Mouse (Mus musculus): Measurements from ENCODE around the gene Pgpep1l.
"Not testable (repeated sequence)": the region's sequence is repeated elsewhere in the genome, so short reads cannot be mapped to it uniquely, and the experiment has no call there.

The Pgpep1l gene

GRCm38 (mm10) chr7:68282304-68283132, 18.5 kb upstream of the Pgpep1l start:
- no peak for DNase-seq (ENCODE audit: low spot score in 2 of 2)

- DNase-seq (ENCODE audit: low spot score in 2 of 2), result no peak
Measured at GRCm38 (mm10) chr7:68281341-68281740, 17.3 kb upstream of the Pgpep1l start.

- no peak for DNase-seq (ENCODE audit: low spot score in 2 of 2)
Measured at GRCm38 (mm10) chr7:68280352-68280869, 16.4 kb upstream of the Pgpep1l start.

- DNase-seq (ENCODE audit: low spot score in 2 of 2), result no peak
Measured at GRCm38 (mm10) chr7:68279481-68279880, 15.4 kb upstream of the Pgpep1l start.

GRCm38 (mm10) chr7:68278908-68279307, 14.9 kb upstream of the Pgpep1l start:
- DNase-seq (ENCODE audit: low spot score in 2 of 2), result no peak

GRCm38 (mm10) chr7:68278385-68278784, 14.4 kb upstream of the Pgpep1l start:
- no peak for DNase-seq (ENCODE audit: low spot score in 2 of 2)

GRCm38 (mm10) chr7:68277897-68278270, 13.9 kb upstream of the Pgpep1l start:
- no peak for DNase-seq (ENCODE audit: low spot score in 2 of 2)

GRCm38 (mm10) chr7:68277054-68277896, 13.2 kb upstream of the Pgpep1l start:
- no peak for DNase-seq (ENCODE audit: low spot score in 2 of 2)

DNA sequence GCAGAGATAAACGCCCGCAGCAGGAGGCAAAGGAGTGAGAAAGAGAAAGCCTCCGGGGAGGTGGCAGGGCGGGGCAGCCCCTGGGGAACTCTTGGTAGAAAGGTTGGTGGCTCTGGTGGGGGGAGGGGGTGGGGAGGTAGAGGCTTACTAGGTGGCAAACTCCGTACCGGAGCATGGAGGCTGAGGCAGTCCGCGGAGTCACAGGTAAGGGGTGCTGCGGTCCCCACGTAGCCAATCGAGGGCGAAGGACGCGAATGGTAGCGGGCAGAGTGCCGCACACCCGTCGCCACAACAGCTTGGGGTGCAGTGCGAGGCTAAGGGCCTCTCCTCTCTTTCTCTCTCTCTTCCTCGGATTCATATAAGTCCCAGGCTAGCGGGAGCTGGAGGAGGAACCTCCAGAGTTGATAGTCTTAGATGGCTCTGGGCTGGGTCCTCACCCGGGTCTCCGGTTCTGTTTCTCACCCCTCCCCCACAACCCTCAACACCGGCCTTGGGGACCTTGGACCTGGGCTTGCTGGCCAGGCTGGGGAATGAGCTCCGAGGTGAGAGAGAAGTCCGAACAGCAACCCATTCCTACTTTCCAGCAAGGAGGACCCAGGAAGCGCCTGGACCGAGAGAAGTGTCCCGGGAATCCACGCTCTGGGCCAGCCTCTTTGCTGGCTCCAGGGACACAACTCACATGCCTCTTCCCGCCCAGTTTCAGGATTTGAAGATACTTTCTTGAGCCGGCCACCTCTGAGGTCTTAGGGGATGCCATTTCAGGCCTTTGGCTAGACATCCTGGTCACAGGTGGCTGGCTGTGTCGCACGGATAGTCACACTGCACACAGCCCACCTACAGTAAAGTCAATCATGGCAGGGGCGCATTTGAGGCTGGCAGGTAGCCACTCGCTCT, 12.1 kb upstream of the Pgpep1l start:
- DNase-seq (ENCODE audit: low spot score in 2 of 2), result no peak

GRCm38 (mm10) chr7:68275445-68275837, 11.4 kb upstream of the Pgpep1l start:
- not testable (repeated sequence) for DNase-seq (ENCODE audit: low spot score in 2 of 2)

- no peak for DNase-seq (ENCODE audit: low spot score in 2 of 2)
Measured at GRCm38 (mm10) chr7:68274951-68275350, 10.9 kb upstream of the Pgpep1l start.

DNA sequence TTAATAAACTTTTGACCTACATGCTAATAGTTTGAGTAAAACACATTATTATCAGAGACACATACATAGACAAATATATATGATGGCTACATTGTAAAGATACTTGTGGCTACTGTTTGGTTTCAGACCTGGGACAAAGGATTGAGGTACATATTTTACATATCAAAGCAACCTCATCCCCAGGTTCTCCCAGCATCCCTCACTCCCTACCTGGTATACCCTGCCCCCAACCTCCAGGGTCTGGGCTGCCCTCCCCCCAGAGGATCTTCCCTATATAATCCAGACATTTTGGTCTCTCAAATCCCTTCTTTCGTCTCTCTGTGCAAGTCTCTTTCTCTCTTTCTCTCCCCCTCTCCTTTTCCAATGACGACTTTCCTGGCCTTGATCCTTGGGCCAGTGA, 10.2 kb upstream of the Pgpep1l start:
- no peak for DNase-seq (ENCODE audit: low spot score in 2 of 2)

GRCm38 (mm10) chr7:68273515-68273914, 9.5 kb upstream of the Pgpep1l start, which contains the start of gene Fam169b:
TSS of gene Fam169b (plus strand) at chr7:68273839.
- no peak for DNase-seq (ENCODE audit: low spot score in 2 of 2)

- no peak for DNase-seq (ENCODE audit: low spot score in 2 of 2)
Measured at GRCm38 (mm10) chr7:68272607-68273006, 8.6 kb upstream of the Pgpep1l start.

DNA sequence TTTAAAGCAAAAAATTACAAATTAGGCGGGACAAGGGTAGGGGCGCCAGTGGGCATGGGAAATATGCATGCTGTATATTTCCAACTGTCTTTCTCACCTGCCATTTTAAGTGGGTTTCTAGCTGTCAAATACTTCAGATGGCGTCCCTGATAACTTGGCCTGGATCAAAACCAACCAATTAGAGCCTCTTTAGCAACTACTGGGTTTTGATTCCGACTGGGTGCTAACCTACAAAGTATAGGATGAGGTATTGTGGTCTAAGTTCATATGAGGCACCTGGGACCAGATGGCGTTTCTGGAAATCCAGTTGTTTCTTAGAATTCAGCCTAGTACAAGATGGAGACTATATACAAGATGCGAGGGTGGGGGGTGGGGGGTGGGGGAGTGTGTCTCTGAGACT, 7.8 kb upstream of the Pgpep1l start:
- no peak for DNase-seq (ENCODE audit: low spot score in 2 of 2)

DNA sequence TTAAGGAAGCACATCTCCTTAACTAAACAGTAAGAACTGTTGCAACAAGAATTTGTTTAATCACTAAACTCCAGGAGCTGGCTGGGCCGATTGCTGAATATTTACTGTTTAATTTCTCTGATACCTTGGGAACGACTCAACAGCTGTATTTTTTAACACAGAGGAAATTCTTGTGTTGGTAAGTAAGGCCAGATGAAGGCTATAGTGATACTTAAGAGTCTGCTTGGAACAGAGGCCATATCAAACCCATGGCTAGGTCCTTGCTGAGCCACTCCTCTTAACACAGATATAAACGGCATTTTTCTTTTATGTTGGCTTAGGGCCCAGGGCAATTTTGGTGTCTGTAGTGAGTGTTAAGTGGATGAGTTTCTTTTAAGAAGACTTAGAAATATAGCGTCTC, 6.5 kb upstream of the Pgpep1l start:
- no peak for DNase-seq (ENCODE audit: low spot score in 2 of 2)

- no peak for DNase-seq (ENCODE audit: low spot score in 2 of 2)
Measured at GRCm38 (mm10) chr7:68266691-68267090, 2.7 kb upstream of the Pgpep1l start.

DNA sequence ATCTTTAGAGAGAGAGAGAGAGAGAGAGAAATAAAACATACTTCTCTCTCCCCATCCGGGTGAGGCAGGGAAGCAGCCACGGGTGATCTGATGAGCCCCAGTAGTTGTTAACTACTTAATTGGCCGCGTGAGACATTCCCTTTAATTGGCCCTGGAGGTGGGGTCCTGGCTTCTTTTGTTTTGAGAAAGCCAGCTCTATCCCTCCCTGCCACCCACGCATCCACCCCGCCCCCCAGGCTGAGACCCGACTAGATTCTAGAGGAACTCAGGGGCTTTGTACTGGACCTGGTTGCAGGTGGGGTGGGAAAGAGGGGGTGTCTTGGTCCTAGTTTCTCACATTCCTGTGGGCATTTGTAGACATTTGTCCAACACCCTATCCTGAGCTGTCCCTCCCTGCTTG, 1.4 kb upstream of the Pgpep1l start:
- no peak for DNase-seq (ENCODE audit: low spot score in 2 of 2)

DNA sequence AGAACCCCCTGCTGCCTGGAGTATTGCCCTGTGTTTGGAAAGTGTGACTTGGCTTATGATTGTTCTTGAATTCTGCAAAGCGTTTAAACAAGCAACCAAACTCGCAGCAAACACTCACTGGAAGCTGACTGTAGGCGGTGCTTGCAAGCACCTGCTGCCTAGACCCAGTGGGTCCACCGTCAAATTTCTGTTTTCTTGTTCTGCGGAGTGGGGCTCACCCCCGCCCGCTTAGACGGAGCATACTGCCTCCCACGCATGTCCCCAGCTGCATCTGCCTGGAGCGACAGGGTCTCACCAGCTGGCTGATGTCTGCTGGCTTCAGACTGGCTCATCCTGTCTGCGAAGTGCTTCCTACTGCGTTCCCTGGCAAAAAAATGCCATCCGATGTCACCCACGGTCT, 498 bp upstream of the Pgpep1l start:
- peak; percentile 56 to 63 for DNase-seq (ENCODE audit: low spot score in 2 of 2)

GRCm38 (mm10) chr7:68263346-68264027, 546 bp downstream of the Pgpep1l start:
- no peak for DNase-seq (ENCODE audit: low spot score in 2 of 2)

GRCm38 (mm10) chr7:68262612-68263200, 1.3 kb downstream of the Pgpep1l start:
- DNase-seq (ENCODE audit: low spot score in 2 of 2), result no peak
